Mouse (Mus musculus): ENCODE data around the gene Prr22. TPM values are rescaled to one million over a fixed set of nuclear protein-coding genes. Genes with fewer than 3 reads are reported as not detected.

The Prr22 gene
- polyA plus RNA-seq, 1 experiment, result 4.1 TPM

GRCm38 (mm10) chr17:56763741-56764250, 6.3 kb upstream of the Prr22 start:
- TF ChIP-seq CTCF (IDR thresholded peaks at IDR 0.05; ENCODE audit: borderline replicate concordance, control insufficient read depth, extremely low read depth, insufficient read depth, low read length, poor library complexity) (no peak), POLR2A (IDR thresholded peaks at IDR 0.05; ENCODE audit: control insufficient read depth, extremely low read depth, insufficient read depth, low read length, poor library complexity) (no peak)
- Histone ChIP-seq H3K36me3 (ENCODE audit: control insufficient read depth, insufficient read depth, low read length) (no peaks in the 10 kb centered on the region), H3K4me1 (replicated peaks; ENCODE audit: control insufficient read depth, insufficient read depth, low read length) (peaks cover 31% of the 10 kb centered on the region), H3K27ac (ENCODE audit: control insufficient read depth, insufficient read depth, low read length) (peak overlapping the region; percentile 76; the same call in 1 of the 2 replicates), H3K4me3 (ENCODE audit: control insufficient read depth, insufficient read depth, low read length) (peak overlapping the region; percentile 70; the same call in 1 of the 2 replicates), H3K27me3 (ENCODE audit: control insufficient read depth, insufficient read depth, low read length) (no peaks in the 10 kb centered on the region)
- DNase-seq, result no peak
- WGBS, result 82% methylated on average over 8 of the region's 8 CpGs

DNA sequence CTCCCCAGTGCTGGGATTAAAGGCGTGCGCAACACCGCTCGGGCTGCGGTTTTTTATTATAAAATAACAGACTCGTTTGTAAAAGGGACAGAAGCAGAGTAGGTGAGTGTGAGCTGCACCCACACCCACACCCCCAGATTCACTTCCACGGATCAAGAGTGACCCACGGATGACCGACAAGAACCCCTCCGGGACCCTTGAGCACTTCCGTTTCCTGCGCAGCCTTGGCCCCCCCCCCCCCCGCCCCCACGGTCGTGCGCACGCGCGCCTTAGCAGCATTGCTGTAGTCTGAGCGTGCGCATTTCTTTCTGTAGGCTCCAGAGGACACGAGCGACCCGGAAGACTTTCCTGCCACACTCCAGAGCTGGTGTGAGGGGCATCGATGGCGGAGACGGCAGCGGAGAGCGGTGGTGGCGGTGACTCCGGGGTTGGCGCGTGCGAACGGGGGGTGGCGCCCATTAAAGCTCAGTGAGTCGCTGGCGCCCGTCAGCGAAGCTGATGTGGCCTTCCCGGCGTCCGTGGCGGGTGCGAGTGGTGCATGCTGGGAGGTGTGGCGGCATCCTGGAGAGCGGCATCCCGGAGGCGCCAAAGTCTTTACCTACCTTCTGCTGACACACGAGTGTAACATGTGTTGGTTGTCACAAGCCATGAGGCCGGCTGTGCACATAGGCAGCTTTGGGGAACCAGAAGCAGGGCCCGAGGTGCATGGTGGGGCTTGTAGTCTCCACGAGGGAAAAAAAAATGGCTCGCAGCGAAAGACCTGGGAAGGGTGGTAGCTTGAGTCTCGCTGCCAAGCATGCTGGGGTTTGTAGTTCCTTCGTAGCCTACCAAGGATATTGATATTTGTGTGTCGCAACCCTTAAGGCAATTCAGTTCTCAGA, 5.3 kb upstream of the Prr22 start, which contains the start of gene Dus3l:
Gene Dus3l (plus strand): TSS at position 284 of the 881 bp plus-strand sequence.
- DNase-seq, result peak; percentile 87
- peak within 1 kb of the TSS; percentile 70 for H3K4me3 ChIP-seq (ENCODE audit: control insufficient read depth, insufficient read depth, low read length)
- H3K36me3 ChIP-seq (ENCODE audit: control insufficient read depth, insufficient read depth, low read length), result no peaks in the 10 kb centered on the region
- TF ChIP-seq POLR2A (IDR thresholded peaks at IDR 0.05; ENCODE audit: control insufficient read depth, extremely low read depth, insufficient read depth, low read length, poor library complexity) (0 out of 2 replicates have a peak, but pooled peaks have one; percentile 36), CTCF (IDR thresholded peaks at IDR 0.05; ENCODE audit: borderline replicate concordance, control insufficient read depth, extremely low read depth, insufficient read depth, low read length, poor library complexity) (peak; percentile 24; the same call in 1 of the 2 replicates)
- peak within 1 kb of the TSS; percentile 86 for H3K27ac ChIP-seq (ENCODE audit: control insufficient read depth, insufficient read depth, low read length)
- H3K4me1 ChIP-seq (replicated peaks; ENCODE audit: control insufficient read depth, insufficient read depth, low read length), result peaks cover 31% of the 10 kb centered on the region
- WGBS, result under 1% methylated on average over 58 of the region's 58 CpGs
- no peaks in the 10 kb centered on the region for H3K27me3 ChIP-seq (ENCODE audit: control insufficient read depth, insufficient read depth, low read length)

- Histone ChIP-seq H3K4me1 (replicated peaks; ENCODE audit: control insufficient read depth, insufficient read depth, low read length) (peaks cover 31% of the 10 kb centered on the region), H3K36me3 (ENCODE audit: control insufficient read depth, insufficient read depth, low read length) (no peaks in the 10 kb centered on the region), H3K27ac (ENCODE audit: control insufficient read depth, insufficient read depth, low read length) (no peak overlapping the region), H3K4me3 (ENCODE audit: control insufficient read depth, insufficient read depth, low read length) (peak overlapping the region; percentile 70), H3K27me3 (ENCODE audit: control insufficient read depth, insufficient read depth, low read length) (no peaks in the 10 kb centered on the region)
- 55% methylated on average over 12 of the region's 12 CpGs for WGBS
- no peak for DNase-seq
- TF ChIP-seq CTCF (IDR thresholded peaks at IDR 0.05; ENCODE audit: borderline replicate concordance, control insufficient read depth, extremely low read depth, insufficient read depth, low read length, poor library complexity) (no peak), POLR2A (IDR thresholded peaks at IDR 0.05; ENCODE audit: control insufficient read depth, extremely low read depth, insufficient read depth, low read length, poor library complexity) (no peak)
Measured at GRCm38 (mm10) chr17:56765431-56765830, 4.6 kb upstream of the Prr22 start.

DNA sequence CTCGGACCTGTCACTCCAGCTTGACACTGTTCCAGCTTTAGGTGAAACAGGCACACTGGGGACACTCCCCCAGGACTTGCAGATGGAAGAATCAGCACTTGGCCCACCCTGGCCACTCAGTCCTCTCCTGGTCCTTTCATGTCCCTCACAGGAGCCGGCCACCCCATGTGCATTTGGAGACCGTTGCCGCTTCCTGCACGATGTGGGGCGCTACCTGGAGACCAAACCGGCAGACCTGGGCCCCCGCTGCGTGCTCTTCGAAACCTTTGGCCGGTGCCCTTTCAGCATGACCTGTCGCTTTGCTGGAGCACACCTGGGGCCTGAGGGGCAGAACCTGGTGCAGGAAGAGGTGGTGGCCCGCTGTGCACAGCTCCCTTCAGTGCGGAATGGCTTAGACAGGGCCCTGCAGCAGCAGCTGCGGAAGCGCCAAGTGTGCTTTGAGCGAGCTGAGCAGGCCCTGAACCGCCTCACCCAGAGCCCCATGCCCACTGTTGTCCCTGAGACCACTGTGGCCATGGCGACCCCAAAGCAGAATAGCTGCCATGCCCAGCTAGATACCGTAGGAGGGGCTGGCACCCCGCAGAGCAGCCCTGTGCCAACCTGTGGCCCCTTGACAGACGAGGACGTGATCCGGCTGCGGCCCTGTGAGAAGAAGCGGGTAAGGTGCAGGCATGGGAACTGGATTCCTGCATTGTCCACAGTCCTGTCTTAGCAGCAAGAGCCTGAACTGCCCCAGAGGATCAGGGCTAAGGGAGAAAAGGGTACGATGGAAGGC, 3.2 kb upstream of the Prr22 start:
- TF ChIP-seq POLR2A (IDR thresholded peaks at IDR 0.05; ENCODE audit: control insufficient read depth, extremely low read depth, insufficient read depth, low read length, poor library complexity) (no peak), CTCF (IDR thresholded peaks at IDR 0.05; ENCODE audit: borderline replicate concordance, control insufficient read depth, extremely low read depth, insufficient read depth, low read length, poor library complexity) (no peak)
- Histone ChIP-seq H3K27ac (ENCODE audit: control insufficient read depth, insufficient read depth, low read length) (no peak overlapping the region), H3K27me3 (ENCODE audit: control insufficient read depth, insufficient read depth, low read length) (no peaks in the 10 kb centered on the region), H3K36me3 (ENCODE audit: control insufficient read depth, insufficient read depth, low read length) (no peaks in the 10 kb centered on the region), H3K4me3 (ENCODE audit: control insufficient read depth, insufficient read depth, low read length) (no peak overlapping the region), H3K4me1 (replicated peaks; ENCODE audit: control insufficient read depth, insufficient read depth, low read length) (peaks cover 22% of the 10 kb centered on the region)
- DNase-seq, result no peak
- WGBS, result 98% methylated on average over 27 of the region's 27 CpGs

GRCm38 (mm10) chr17:56767531-56768135, 2.4 kb upstream of the Prr22 start:
- Histone ChIP-seq H3K4me3 (ENCODE audit: control insufficient read depth, insufficient read depth, low read length) (no peak overlapping the region), H3K4me1 (replicated peaks; ENCODE audit: control insufficient read depth, insufficient read depth, low read length) (peaks cover 17% of the 10 kb centered on the region), H3K27ac (ENCODE audit: control insufficient read depth, insufficient read depth, low read length) (no peak overlapping the region), H3K36me3 (ENCODE audit: control insufficient read depth, insufficient read depth, low read length) (no peaks in the 10 kb centered on the region), H3K27me3 (ENCODE audit: control insufficient read depth, insufficient read depth, low read length) (no peaks in the 10 kb centered on the region)
- no peak for TF ChIP-seq CTCF (IDR thresholded peaks at IDR 0.05; ENCODE audit: borderline replicate concordance, control insufficient read depth, extremely low read depth, insufficient read depth, low read length, poor library complexity)
- TF ChIP-seq POLR2A (IDR thresholded peaks at IDR 0.05; ENCODE audit: control insufficient read depth, extremely low read depth, insufficient read depth, low read length, poor library complexity), result no peak
- no peak for DNase-seq
- 97% methylated on average over 29 of the region's 29 CpGs for WGBS

DNA sequence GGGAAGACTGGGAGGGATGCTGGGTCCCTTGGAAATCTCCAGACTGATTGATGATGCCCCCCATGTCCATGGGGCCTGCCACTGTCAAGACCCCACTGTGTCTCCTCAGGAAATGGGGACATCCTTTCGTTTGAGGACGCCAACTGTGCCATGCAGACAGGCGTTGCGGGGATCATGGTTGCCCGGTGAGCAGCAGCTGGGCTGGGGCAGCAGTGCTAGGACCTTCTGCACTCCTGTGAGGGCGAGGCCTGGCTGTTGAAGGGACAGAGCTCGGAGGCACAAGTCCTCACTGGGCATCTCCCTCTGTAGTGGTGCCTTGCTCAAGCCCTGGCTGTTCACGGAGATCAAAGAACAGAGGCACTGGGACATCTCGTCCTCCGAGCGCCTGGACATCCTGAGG, 1.1 kb upstream of the Prr22 start:
- TF ChIP-seq CTCF (IDR thresholded peaks at IDR 0.05; ENCODE audit: borderline replicate concordance, control insufficient read depth, extremely low read depth, insufficient read depth, low read length, poor library complexity) (no peak), POLR2A (IDR thresholded peaks at IDR 0.05; ENCODE audit: control insufficient read depth, extremely low read depth, insufficient read depth, low read length, poor library complexity) (no peak)
- no peak for DNase-seq
- Histone ChIP-seq H3K27ac (ENCODE audit: control insufficient read depth, insufficient read depth, low read length) (no peak overlapping the region), H3K4me3 (ENCODE audit: control insufficient read depth, insufficient read depth, low read length) (no peak overlapping the region), H3K4me1 (replicated peaks; ENCODE audit: control insufficient read depth, insufficient read depth, low read length) (peaks cover 8% of the 10 kb centered on the region), H3K27me3 (ENCODE audit: control insufficient read depth, insufficient read depth, low read length) (no peaks in the 10 kb centered on the region), H3K36me3 (ENCODE audit: control insufficient read depth, insufficient read depth, low read length) (no peaks in the 10 kb centered on the region)
- WGBS, result 96% methylated on average over 11 of the region's 11 CpGs
